Mouse (Mus musculus): ENCODE results near the gene Ptpn6.

Gene Ptpn6

DNA sequence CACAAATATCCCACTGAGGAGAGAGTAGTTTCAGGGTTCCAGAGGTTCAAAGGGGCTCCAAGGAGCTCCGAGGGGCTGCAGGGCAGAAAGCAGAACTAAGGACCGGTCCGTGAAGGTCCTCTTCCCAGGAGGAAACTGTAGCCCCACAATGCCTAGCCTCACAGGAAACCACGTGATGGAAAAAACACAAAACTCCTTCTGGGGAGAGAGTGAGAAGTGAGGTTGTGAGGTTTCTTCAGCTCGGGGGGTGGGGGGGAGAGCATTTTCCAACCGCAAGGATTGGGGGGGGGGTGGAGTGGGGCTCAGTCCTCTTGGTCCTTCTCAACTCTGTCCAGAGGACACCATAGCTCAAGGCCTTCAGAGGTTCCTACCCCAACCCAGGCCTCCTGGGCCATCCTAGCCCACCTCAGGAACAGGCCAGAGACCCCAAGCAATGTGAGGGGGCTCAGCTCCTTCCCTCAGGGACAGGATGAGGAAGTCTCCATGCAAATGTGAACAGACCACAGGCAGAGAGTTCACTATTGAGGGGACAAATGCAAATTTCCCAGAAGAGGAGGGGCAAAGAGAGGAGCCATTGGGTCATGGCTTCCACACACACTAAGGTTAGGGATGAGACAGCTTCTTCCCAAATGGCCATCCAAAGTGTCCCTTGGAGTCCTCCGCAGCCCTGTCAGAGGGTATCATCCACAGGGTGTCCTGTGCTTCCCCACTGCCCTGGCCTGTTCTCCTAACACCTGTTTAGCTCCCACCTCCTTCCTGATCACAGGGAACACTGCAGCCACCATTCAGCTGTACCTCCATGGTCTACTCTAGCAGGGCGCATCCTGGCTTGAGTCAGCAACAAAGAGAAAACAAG lies 8.4 kb downstream of the Ptpn6 start:
- no peak for DNase-seq (ENCODE audit: low read depth, low spot score)

DNA sequence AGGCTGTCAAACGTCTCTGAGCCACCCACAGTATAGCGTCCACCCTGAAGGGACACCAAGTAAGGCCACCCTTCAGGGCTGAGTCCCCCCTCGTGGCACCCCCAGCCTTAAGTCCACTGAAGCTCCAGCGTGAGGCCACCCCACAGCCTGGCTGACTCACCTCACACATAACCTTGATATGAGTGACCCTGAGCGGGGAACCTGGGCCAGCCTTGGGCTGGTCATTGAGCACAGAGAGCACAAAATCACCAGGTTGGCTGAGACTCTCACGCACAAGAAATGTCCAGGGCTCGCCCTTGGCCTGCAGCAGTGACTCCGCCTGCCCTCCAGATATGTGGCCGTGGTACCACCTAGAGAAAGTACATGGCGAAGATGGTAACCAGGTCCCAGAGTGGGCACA lies 9.9 kb downstream of the Ptpn6 start:
- no peak for DNase-seq (ENCODE audit: low read depth, low spot score)

DNA sequence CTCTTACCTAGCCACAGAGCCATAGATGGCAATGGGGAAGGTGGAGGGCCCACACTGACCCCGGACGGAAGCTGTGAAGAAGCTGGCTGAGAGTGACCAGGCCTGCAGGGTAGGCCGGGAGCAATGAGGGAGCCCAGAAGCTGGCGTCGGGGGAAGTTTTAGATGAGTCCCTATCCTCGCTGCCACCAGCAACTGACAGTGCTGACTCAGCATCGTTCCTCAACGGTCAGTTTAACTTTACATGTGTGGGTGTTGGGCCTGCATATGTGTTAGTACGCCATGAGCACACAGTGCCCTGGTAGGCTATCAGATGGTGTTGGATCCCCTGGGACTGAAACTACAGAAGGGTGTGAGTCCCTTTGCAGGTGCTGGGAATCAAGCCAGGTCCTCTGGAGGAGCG lies 14.0 kb downstream of the Ptpn6 start:
- no peak for DNase-seq (ENCODE audit: low read depth, low spot score)

DNA sequence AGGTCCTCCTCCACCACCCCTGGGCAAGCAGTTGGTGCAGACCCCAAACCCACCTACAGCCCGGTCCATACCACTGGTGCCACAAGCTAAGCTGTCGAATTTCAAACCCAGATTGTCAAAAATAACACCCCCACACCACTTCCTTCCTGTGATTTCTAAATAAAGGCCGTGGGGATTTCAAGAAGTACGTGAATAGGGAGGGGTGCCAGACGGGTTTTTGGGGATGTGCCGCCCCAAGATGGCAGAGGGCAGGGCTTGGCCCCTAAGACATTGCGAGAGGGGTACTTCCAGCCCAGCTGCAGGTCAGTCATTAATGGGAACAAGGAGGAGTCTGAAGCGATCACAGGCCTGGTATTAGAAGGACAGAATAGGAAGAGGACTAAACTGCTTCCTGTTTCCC lies 15.0 kb downstream of the Ptpn6 start:
- no peak for DNase-seq (ENCODE audit: low read depth, low spot score)

DNA sequence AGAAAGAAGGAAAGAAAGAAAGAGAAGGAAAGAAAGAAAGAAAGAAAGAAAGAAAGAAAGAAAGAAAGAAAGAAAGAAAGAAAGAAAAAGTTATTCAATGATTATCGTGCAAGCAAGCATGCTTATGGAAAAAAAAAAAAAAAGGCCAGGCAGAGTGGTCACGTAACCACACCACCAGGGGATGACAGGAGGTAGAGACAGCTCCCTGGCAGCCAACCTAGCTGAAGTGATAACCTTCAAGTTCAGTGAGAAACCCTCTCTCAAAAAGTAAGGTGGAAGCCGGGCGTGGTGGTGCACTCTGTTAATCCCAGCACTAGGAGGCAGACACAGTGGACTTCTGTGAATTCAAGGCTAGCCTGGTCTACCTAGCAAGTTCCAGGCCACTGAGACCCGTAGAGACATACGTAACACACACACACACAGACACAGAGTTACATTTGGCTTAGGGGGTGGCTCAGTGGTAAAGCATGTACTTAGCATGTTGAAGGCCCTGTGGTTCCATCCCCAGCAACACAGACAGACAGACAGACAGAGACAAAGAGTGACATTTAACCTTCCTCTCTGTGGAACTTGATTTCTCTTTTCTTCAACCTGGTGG lies 15.5 kb downstream of the Ptpn6 start:
- no peak for DNase-seq (ENCODE audit: low read depth, low spot score)

DNA sequence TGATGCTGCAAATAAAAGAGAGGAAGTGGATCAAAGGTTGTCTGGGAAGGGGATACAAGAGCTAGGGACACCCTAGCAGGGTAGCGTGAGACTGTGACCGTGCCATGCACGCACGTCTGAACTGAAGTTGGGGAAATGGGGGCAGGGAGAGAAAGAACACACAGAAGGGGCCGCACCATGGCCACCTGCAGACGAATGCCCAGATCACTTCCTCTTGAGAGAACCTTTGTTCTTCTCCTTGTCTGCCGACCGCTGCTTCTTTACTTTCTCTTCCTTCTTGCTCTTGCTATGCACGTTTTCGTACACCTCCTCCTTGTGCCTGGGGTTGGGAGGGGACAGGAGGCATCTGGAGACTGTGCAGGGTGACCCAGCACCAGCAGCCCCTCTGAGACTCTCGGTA lies 17.6 kb downstream of the Ptpn6 start:
- DNase-seq (ENCODE audit: low read depth, low spot score), result no peak

DNA sequence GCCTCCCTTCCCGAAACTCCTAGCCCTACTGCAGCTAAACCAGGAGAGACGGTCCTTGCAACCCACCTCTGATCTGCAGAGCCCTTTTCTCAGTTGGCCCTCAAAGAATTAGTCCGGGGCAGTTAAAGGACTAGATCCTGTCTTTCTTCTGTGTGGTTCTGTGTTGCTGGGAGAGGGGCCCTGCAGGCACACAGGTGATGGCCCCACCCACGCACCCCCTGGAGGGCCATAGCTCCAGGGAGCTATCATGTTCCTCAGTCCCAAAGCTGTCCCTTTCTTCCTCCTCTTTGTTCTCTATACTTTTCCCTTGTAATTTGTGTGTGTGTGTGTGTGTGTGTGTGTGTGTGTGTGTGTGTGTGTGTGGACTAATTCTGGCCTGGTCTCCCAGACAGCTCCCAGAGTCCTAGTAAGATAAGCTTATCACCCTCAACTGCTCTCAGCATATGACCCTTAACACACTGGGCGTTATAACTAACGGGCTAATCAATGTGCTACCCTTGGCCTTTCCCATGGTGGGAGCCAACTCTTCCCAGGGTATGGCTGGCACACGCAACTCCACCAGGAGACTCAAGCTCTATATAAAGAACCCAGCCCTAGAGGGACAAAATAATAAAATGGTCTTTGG lies 19.0 kb downstream of the Ptpn6 start:
- DNase-seq (ENCODE audit: low read depth, low spot score), result no peak

DNA sequence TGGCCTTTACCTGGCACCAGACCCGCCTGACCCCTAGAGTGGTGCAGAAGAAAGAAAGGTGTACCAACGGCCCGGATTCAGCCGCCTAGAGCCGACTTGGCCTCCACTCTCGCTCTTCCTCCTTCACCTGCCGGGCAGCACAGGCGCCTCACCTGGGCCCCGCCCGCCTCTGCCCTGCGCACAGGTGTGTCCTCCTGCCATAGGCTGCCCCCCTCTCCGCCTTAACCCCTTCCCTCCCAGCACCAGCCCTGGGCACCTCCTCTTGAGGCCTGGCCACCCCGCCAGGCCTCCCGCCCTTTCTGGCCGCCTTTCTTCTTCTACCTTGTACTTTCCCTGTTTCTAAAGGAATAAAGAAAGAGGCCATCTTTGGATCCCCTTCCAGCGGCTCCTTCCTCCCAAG lies 19.8 kb downstream of the Ptpn6 start:
- no peak for DNase-seq (ENCODE audit: low read depth, low spot score)

DNA sequence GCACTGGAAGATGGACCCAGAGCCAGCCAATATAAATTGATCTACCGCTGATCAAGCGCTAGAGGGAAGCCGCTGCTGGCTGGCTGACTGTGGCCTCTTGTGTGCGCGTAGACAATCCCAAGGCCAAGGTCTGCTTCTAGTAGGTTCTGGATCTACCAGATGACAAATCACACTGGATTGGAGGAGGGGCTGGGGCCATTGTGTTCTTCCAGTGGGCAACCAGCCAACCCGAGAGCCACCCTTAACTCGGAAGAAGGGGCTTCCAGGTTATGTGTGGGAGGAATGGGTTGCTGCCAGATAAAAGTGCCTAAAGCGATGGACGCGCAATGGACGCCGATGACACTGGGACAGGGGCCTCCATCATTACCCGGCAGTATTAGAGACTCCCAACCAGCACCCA lies 20.5 kb downstream of the Ptpn6 start:
- DNase-seq (ENCODE audit: low read depth, low spot score), result no peak

DNA sequence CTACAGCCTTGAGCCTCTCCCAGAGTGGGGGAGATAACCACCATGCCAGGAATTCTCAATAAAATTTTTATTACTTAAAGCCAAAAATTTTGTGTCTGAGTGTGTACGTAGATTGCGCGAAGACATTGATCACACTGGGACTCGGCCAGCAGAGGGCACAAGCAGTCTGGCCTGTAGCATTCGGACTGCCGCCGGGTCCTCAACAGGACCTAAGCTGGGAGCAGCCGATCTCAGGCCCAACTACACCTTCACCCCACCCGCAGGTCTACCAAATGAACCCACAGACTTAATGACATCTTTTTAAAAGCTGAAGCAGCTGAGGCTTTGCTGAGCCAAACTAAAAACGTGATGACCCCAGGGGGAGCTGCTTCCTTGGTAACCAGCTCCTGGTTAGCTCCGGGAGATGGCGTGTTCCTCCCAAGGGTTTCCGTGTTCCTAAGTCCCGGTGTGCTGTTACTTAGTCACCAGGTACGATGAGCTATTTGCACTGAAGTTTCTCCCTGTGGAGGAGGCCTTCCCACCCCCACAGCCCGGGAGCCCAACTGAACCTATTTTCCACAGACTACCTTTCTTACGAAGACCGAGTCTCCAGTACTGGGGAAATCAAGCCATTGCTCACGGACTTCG lies 21.5 kb downstream of the Ptpn6 start:
- DNase-seq (ENCODE audit: low read depth, low spot score), result no peak

DNA sequence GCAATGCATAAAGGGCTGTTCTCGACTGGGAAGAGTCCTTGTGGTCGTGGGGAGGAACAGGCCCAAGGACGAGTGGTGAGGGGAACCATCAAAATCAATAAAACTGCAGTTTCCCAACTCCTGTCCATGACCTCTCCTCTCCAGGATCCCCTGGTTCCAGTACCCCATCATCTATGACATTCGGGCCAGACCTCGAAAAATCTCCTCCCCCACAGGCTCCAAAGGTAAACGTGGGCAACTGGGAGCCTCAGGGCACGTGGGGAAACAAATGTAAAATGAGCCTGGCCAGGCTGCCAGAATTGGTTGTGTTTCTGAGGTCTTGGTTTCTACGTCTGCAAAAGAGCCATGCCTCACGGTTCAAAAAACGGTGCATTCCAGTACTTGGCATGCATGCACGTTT lies 25.6 kb downstream of the Ptpn6 start:
- DNase-seq (ENCODE audit: low read depth, low spot score), result no peak

DNA sequence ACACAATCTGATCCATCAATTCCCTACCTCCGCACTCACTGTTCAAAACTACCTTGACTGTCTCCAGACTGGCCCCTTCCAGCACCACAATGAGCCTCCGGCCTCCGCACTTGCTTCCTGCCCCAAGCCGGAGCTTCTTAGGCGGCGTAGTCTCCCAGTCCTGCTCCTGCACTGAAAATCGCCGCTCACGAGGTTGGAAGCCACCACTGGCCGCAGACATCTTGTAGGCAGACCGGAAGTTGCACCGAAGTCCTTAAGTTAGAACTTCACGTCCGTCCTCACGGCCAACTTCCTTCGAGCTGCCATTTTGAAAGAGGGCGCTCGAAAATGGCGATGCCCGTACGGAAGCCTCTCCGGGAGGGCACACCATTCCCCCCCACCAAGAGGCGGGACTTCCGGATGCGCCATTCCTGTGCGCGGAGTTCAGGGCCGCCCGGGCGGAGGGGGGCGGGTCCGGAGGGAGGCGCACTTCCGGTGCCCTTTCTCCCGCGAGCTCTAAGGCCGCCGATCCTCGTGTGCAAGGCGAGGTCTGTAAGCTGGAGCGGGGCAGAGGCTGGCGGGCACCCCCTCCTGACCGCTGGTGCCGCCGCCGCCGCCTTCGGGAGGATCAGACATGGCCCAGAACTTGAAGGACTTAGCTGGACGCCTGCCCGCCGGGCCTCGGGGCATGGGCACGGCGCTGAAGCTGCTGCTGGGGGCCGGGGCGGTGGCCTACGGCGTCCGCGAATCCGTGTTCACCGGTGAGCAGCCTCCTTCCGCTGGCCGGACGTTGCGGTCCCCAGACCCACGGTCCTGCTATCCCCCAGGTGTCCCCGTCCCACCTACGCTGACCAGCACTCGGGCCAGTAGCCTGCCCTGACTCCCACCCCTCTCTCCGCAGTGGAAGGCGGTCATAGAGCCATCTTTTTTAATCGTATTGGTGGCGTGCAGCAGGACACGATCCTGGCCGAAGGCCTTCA lies 26.4 kb downstream of the Ptpn6 start, which contains the start of the genes Emg1 and Phb2:
Emg1 (minus strand) TSS at position 355 of the 959 bp plus-strand sequence.
Phb2 (plus strand) TSS at position 513 of the 959 bp plus-strand sequence.
- peak; percentile 97 for DNase-seq (ENCODE audit: low read depth, low spot score)

DNA sequence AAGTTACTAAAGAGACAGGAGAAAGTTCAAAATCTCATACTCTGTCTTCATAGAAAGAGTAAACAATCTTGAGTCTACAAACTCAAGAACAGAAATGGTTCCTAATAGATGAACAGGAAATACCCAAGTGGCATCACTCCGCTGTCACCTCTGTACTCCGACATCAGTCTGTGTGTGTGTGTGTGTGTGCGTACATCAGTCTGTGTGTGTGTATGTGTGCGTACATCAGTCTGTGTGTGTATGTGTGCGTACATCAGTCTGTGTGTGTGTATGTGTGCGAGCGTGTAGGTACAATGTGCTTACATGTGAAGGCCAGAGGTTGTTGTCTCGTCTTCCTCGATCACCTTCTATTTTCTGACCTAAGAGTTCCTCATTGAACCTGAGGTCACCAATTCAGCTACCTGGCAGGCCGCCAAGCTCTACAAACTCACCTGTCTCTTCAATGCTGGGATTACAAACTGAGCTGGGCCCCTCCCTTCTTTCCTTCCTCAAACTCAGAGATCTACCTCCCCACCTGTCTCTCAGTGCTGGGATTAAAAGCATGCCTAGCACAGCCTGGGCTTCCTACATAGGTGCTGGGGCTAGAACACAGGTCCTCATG lies 30.1 kb downstream of the Ptpn6 start:
- DNase-seq (ENCODE audit: low read depth, low spot score), result no peak

DNA sequence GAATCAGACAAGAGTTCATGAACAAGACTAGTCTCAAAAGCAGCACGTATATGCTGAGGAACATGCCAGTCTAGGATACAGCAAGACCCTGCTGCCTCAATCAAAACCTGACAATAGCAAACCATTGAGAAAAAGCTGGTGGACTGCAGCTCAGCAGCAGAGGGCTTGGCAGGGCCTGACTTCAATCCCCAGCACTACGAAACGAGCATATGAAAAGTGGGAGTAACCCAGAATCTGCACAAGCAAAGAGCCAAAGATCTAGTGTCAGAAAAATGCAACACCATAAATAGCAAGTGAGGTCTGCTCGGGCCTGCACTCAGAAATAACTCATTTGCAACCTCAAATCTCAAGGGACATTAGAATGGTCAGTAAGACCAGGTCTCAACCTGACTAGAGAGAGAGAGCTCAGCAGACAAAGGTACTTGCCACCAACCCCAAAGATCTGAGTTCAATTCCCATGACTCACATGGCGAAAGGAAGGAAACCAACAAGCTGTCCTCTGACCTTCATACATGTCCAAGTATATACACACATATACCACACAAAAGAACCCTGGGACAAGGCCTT lies 32.4 kb downstream of the Ptpn6 start:
- DNase-seq (ENCODE audit: low read depth, low spot score), result no peak

DNA sequence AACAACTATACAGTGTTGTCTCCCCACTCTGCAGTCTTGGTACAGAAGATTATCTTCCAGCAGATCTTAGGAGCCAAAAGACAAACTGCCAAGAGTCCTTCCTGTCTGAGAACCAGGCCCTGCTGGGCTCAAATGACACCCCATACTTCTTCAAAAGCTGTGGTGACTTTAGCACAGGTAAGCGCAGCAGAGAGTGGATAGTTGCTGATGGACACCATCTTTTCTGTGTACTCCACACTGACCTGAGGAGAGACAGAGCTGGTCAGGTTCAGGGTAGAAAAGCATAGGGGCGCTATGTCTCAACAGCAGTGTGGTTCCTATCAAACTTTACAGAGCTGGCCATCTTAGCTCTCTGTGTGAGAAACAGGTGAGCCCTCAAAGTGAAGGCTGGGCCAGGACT lies 34.1 kb downstream of the Ptpn6 start:
- DNase-seq (ENCODE audit: low read depth, low spot score), result no peak

DNA sequence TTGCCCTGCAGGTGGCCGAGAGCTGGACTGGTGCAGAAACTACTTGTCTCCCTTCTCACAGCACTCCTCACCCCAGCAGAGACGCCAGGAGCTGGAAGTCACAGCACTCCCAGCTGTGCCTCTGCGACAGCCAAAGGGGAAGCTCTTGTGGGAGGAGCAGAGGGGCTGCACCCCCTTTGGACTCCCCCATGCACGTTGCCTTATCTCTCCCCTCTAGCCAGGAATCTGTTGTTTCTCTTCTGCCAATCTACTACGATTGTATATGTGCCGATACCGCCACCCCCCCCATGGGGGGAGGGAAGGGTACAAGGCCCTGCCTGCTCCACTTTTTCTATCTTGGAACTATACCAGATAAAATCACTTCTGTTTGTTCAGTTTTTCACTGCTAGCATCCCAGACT lies 34.7 kb downstream of the Ptpn6 start:
- DNase-seq (ENCODE audit: low read depth, low spot score), result no peak

DNA sequence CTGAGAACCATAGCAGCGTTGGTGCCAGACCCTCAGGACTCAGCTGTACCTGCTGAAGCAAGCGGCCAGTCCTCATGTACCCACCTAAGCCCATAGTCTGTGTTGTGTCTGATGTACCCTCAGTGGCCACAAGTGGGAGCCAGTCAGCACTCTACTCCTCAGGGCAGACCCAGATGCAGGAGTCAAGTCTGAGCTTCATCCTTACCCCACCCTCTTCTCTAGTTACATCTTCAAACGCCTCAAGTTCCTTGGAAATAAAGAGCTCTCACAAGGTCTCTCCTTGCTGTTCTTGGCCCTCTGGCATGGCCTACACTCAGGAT lies 35.8 kb downstream of the Ptpn6 start:
- peak; percentile 32 for DNase-seq (ENCODE audit: low read depth, low spot score)

DNA sequence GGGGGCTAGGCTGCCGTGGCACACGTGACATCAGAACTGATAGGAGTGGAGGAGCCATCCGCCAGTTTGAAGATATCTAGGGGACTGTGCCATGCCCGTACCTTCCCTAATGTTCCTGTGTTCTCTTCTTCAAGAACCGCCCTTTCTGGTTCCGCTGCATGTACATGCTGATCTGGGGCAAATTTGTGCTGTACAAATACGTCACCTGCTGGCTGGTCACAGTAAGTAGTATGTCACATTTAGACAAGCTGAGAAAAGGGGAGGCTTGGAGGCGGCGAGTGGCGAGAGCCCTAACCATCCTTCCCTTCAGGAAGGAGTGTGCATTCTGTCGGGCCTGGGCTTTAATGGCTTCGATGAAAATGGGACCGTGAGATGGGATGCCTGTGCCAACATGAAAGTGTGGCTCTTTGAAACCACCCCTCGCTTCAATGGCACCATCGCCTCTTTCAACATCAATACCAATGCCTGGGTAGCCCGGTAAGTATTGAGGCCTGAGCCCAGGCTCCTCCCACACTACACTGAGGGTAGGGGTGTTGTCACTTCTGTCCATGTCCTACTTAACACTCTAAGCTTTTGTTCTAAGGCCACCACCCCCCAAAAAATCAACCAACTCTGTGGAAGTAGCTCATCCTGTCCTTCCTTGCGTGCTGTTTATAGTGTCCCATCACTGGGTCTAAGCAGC lies 36.3 kb downstream of the Ptpn6 start:
- DNase-seq (ENCODE audit: low read depth, low spot score), result no peak

DNA sequence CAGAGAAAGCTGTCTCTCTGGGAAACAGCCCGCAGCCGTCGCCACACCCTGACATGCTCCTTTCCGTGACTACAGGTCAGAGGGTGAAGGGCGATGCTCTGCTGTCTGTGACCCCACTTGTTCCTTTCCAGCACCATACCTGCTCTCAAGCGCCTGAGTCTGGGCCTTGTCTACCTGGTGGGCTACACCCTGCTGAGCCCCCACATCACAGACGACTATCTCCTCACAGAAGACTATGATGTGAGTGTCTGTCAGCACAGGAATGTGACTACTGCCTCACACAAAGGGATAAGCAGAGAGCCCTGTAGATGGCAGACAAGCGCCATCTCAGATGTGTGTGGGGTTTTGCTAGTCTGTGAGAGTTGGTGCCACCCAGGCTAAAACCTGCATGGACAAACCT lies 37.2 kb downstream of the Ptpn6 start:
- DNase-seq (ENCODE audit: low read depth, low spot score), result no peak

Measured in skeletal muscle tissue, adult 2 months (tissue).